In the genomic region with DNA sequence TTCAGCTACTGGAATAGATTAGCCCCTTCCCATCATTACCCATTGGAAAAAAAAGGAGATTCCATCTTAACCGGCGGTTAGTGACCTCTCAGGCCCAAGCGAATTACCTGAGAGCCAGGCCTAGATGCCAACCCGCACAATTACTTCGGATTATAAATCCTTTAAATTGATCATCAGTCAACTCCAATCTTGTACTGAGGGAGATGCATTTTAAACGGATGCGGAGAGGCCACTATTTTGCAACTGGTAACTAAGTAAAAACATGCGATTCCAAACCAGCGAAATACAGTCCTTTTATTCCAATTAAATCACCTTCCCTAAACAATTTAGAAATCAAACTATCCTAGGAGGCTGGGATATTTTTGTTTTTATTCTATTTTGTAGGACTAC, we compare ENCODE assay signal across 14 mouse cellular contexts. TPM values are rescaled to one million over a fixed set of nuclear protein-coding genes. Genes with fewer than 3 reads are reported as not detected.
DNase-seq lines count a peak whose midpoint lies in the region; ATAC-seq lines count a peak whose summit lies in the region.
"Had no signal": no experiment of that assay in that cellular context is flagged by ENCODE, and none has a peak within 500 bp of the region (broad histone marks: within the 10 kb centered on the region; RNA-seq: fewer than 3 reads in every experiment).

No protein-coding gene starts in this region.

- H3K4me3 ChIP-seq in forebrain, embryonic 14.5 days (ENCODE audit: low read depth, low read length): peak overlapping the region; percentile 30
- H3K4me3 ChIP-seq in forebrain, embryonic 11.5 days (ENCODE audit: low read depth, low read length): no peak overlapping the region
- peak overlapping the region; percentile 40; the same call in 1 of the 2 replicates for H3K4me3 ChIP-seq in liver, embryonic 11.5 days (ENCODE audit: low read depth, low read length)
- H3K4me3 ChIP-seq in limb, embryonic 10.5 days: peak overlapping the region; percentile 48
- H3K4me3 ChIP-seq in neural tube, embryonic 15.5 days (replicated peaks): peak overlapping the region; percentile 32; the same call in 1 of the 2 replicates

- 0 out of 2 replicates have a peak overlapping the region, but pooled peaks have one; percentile 58 for H3K4me2 ChIP-seq in forebrain, embryonic 14.5 days (ENCODE audit: low read length)
- H3K4me2 ChIP-seq in forebrain, embryonic 11.5 days (ENCODE audit: low read depth, low read length, severe bottlenecking): no peak overlapping the region
- H3K4me2 ChIP-seq in liver, embryonic 11.5 days: peak overlapping the region; percentile 44; the same call in 1 of the 2 replicates
- H3K4me2 ChIP-seq in neural tube, embryonic 15.5 days: no peak overlapping the region

- H3K36me3 ChIP-seq in forebrain, embryonic 14.5 days (ENCODE audit: control insufficient read depth, insufficient read depth, low read length): no peaks in the 10 kb centered on the region
- no peaks in the 10 kb centered on the region for H3K36me3 ChIP-seq in forebrain, embryonic 11.5 days (ENCODE audit: control insufficient read depth, insufficient read depth, low read length)
- H3K36me3 ChIP-seq in liver, embryonic 11.5 days (ENCODE audit: control insufficient read depth, insufficient read depth, low read length): no peaks in the 10 kb centered on the region
- H3K36me3 ChIP-seq in limb, embryonic 10.5 days: no peaks in the 10 kb centered on the region
- no peaks in the 10 kb centered on the region for H3K36me3 ChIP-seq in neural tube, embryonic 15.5 days

- ATAC-seq in forebrain, embryonic 14.5 days: no peak
- ATAC-seq in forebrain, embryonic 11.5 days (replicated peaks; ENCODE audit: low FRiP score): no peak
- no peak for ATAC-seq in liver, embryonic 11.5 days (replicated peaks; ENCODE audit: low FRiP score)
- ATAC-seq in neural tube, embryonic 15.5 days (ENCODE audit: low FRiP score): no peak
- ATAC-seq: liver, postnatal 0 days had no signal

- H3K27me3 ChIP-seq in forebrain, embryonic 14.5 days (replicated peaks; ENCODE audit: control insufficient read depth, insufficient read depth, low read length): peaks cover 78% of the 10 kb centered on the region
- H3K27me3 ChIP-seq in forebrain, embryonic 11.5 days (ENCODE audit: control insufficient read depth, insufficient read depth, low read length): peaks cover 88% of the 10 kb centered on the region
- H3K27me3 ChIP-seq in liver, embryonic 11.5 days (replicated peaks; ENCODE audit: control insufficient read depth, insufficient read depth, low read length): peaks cover 95% of the 10 kb centered on the region
- peaks cover 100% of the 10 kb centered on the region for H3K27me3 ChIP-seq in limb, embryonic 10.5 days (ENCODE audit: low read depth, poor library complexity, severe bottlenecking)
- H3K27me3 ChIP-seq in neural tube, embryonic 15.5 days (replicated peaks): peaks cover 84% of the 10 kb centered on the region
- H3K27me3 ChIP-seq: Patski had no signal

- peaks cover 9% of the 10 kb centered on the region for H3K4me1 ChIP-seq in forebrain, embryonic 14.5 days (ENCODE audit: control insufficient read depth, insufficient read depth, low read length)
- peaks cover 10% of the 10 kb centered on the region for H3K4me1 ChIP-seq in forebrain, embryonic 11.5 days (replicated peaks; ENCODE audit: control insufficient read depth, insufficient read depth, low read length)
- H3K4me1 ChIP-seq in liver, embryonic 11.5 days (replicated peaks; ENCODE audit: control insufficient read depth, insufficient read depth, low read length): no peaks in the 10 kb centered on the region
- H3K4me1 ChIP-seq in limb, embryonic 10.5 days: peaks cover 53% of the 10 kb centered on the region
- peaks cover 33% of the 10 kb centered on the region for H3K4me1 ChIP-seq in neural tube, embryonic 15.5 days

- H3K9ac ChIP-seq in forebrain, embryonic 14.5 days (ENCODE audit: low read length): no peak overlapping the region
- no peak overlapping the region for H3K9ac ChIP-seq in forebrain, embryonic 11.5 days (ENCODE audit: low read length)
- no peak overlapping the region for H3K9ac ChIP-seq in liver, embryonic 11.5 days (ENCODE audit: low read depth, low read length)
- H3K9ac ChIP-seq in neural tube, embryonic 15.5 days (replicated peaks): no peak overlapping the region
- H3K9ac ChIP-seq: liver, postnatal 0 days had no signal

- H3K27ac ChIP-seq in forebrain, embryonic 14.5 days (ENCODE audit: low read depth, low read length): no peak overlapping the region
- H3K27ac ChIP-seq in forebrain, embryonic 11.5 days (ENCODE audit: low read depth, low read length): no peak overlapping the region
- no peak overlapping the region for H3K27ac ChIP-seq in liver, embryonic 11.5 days (ENCODE audit: low read depth, low read length)
- peak overlapping the region; percentile 78; the same call in 1 of the 2 replicates for H3K27ac ChIP-seq in limb, embryonic 10.5 days
- no peak overlapping the region for H3K27ac ChIP-seq in neural tube, embryonic 15.5 days (replicated peaks)

- WGBS in forebrain, embryonic 14.5 days: 1% methylated on average over 9 of the region's 9 CpGs
- under 1% methylated on average over 9 of the region's 9 CpGs for WGBS in forebrain, embryonic 11.5 days
- 2% methylated on average over 9 of the region's 9 CpGs for WGBS in liver, embryonic 11.5 days
- 1% methylated on average over 9 of the region's 9 CpGs for WGBS in limb, embryonic 10.5 days
- 2% methylated on average over 9 of the region's 9 CpGs for WGBS in neural tube, embryonic 15.5 days

- no peaks in the 10 kb centered on the region for H3K9me3 ChIP-seq in forebrain, embryonic 14.5 days (replicated peaks; ENCODE audit: control insufficient read depth, low read length)
- no peaks in the 10 kb centered on the region for H3K9me3 ChIP-seq in forebrain, embryonic 11.5 days (ENCODE audit: control insufficient read depth, low read length)
- H3K9me3 ChIP-seq in liver, embryonic 11.5 days (ENCODE audit: control insufficient read depth, low read length): no peaks in the 10 kb centered on the region
- no peaks in the 10 kb centered on the region for H3K9me3 ChIP-seq in limb, embryonic 10.5 days (replicated peaks)
- H3K9me3 ChIP-seq in neural tube, embryonic 15.5 days (replicated peaks): no peaks in the 10 kb centered on the region

- DNase-seq in forebrain, embryonic 14.5 days (ENCODE audit: low spot score): peak; percentile 21
- DNase-seq in forebrain, embryonic 11.5 days (ENCODE audit: low spot score): no peak
- DNase-seq in liver, embryonic 11.5 days (ENCODE audit: low spot score): no peak
- DNase-seq in liver: no peak
- no peak for DNase-seq in limb, embryonic 10.5 days (ENCODE audit: low spot score)
- no peak for DNase-seq in thymus, postnatal 10 days (ENCODE audit: low spot score in 2 of 2)
- DNase-seq in gastrocnemius, postnatal 36 days: no peak
- DNase-seq: adrenal gland, postnatal 36 days; kidney, postnatal 10 days; layer of hippocampus, postnatal 36 days; liver, postnatal 0 days had no signal

- intact Hi-C loops in gastrocnemius, postnatal 36 days (cut with DNase I): loop anchor here (10.0 kb wide), 1 partner anchor 316 kb away; no protein-coding TSS in a partner anchor

RNA-seq across cellular contexts. Expression of a gene that starts 0.8 kb away (rescaled TPM):
- polyA plus RNA-seq in forebrain, embryonic 14.5 days (2014; fragmentation: Nextera tagmentation; extraction: Ambion mirVana): 9.3 and 13.7 TPM in 2 replicates
- polyA plus RNA-seq in forebrain, embryonic 11.5 days (2014; fragmentation: Nextera tagmentation; extraction: Ambion mirVana): 9.2 and 11.9 TPM in 2 replicates
- 17.7 and 23.1 TPM in 2 replicates for polyA plus RNA-seq in liver, embryonic 11.5 days (2014; fragmentation: Nextera tagmentation; extraction: Ambion mirVana)
- polyA plus RNA-seq in limb, embryonic 10.5 days (2016; fragmentation: Nextera tagmentation; extraction: Ambion mirVana): 25.6 and 39.1 TPM in 2 replicates
- 5.1 and 5.2 TPM in 2 replicates for polyA plus RNA-seq in neural tube, embryonic 15.5 days (2015; fragmentation: Nextera tagmentation; extraction: Ambion mirVana)
- 1 to 10 TPM; 2.5 to 6.4 TPM for total RNA-seq in gastrocnemius, postnatal 36 days (2021)
- total RNA-seq: adrenal gland, postnatal 36 days; layer of hippocampus, postnatal 36 days; monocyte, adult 5-6 weeks had no signal

Comparison
In these comparisons a context has a peak if more than half of its experiments do, and no peak if none do; other contexts are left out.
1. H3K4me2 ChIP-seq: peak in forebrain, embryonic 14.5 days (single experiment) and liver, embryonic 11.5 days (single experiment); none in forebrain, embryonic 11.5 days (single experiment) and neural tube, embryonic 15.5 days (single experiment).